Comparison of ENCODE assay signal across 23 mouse cellular contexts in genomic region chr3:146249895-146250294, GRCm38 (mm10). TPM values are rescaled to one million over a fixed set of nuclear protein-coding genes. Genes with fewer than 3 reads are reported as not detected.
A peak's percentile ranks its signal among the peaks of the same experiment; 100 is the strongest.
DNase-seq lines count a peak whose midpoint lies in the region; ATAC-seq and TF ChIP-seq lines count a peak whose summit lies in the region.
"Had no signal": no experiment of that assay in that cellular context is flagged by ENCODE, and none has a peak within 500 bp of the region (broad histone marks: within the 10 kb centered on the region; RNA-seq: fewer than 3 reads in every experiment).

No protein-coding gene starts in this region.

- 50% methylated on average over 8 of the region's 8 CpGs for WGBS in kidney, adult 2 months
- WGBS in liver, adult 2 months: 25% methylated on average over 8 of the region's 8 CpGs
- WGBS in liver, embryonic 11.5 days: 77% methylated on average over 8 of the region's 8 CpGs
- WGBS in liver, embryonic 16.5 days (ENCODE audit: insufficient replicate concordance): 53% methylated on average over 8 of the region's 8 CpGs
- WGBS in liver, postnatal 0 days (ENCODE audit: insufficient replicate concordance): 59% methylated on average over 8 of the region's 8 CpGs
- WGBS in forebrain, embryonic 11.5 days: 88% methylated on average over 8 of the region's 8 CpGs

- no peaks in the 10 kb centered on the region for H3K27me3 ChIP-seq in kidney, adult 2 months (replicated peaks; ENCODE audit: control insufficient read depth, insufficient read depth, low read length)
- no peaks in the 10 kb centered on the region for H3K27me3 ChIP-seq in liver, adult 2 months (ENCODE audit: control insufficient read depth, insufficient read depth, low read length)
- H3K27me3 ChIP-seq in liver, embryonic 11.5 days (replicated peaks; ENCODE audit: control insufficient read depth, insufficient read depth, low read length): no peaks in the 10 kb centered on the region
- H3K27me3 ChIP-seq in liver, embryonic 16.5 days (ENCODE audit: control insufficient read depth, insufficient read depth, low read depth, low read length): no peaks in the 10 kb centered on the region
- no peaks in the 10 kb centered on the region for H3K27me3 ChIP-seq in liver, postnatal 0 days (ENCODE audit: insufficient read depth, low read length)
- H3K27me3 ChIP-seq in forebrain, embryonic 11.5 days (ENCODE audit: control insufficient read depth, insufficient read depth, low read length): no peaks in the 10 kb centered on the region
- H3K27me3 ChIP-seq: embryonic facial prominence, embryonic 12.5 days; forebrain, embryonic 12.5 days had no signal

- TF ChIP-seq CTCF in kidney, adult 2 months (conservative IDR thresholded peaks at IDR 0.05; ENCODE audit: insufficient read depth, insufficient read length, low read depth, low read length): no peak
- TF ChIP-seq CTCF in liver, adult 2 months (IDR thresholded peaks at IDR 0.05; ENCODE audit: low read depth, low read length): no peak
- TF ChIP-seq CTCF in liver, postnatal 0 days (IDR thresholded peaks at IDR 0.05; ENCODE audit: low read depth): no peak

- no peak overlapping the region for H3K4me3 ChIP-seq in kidney, adult 2 months (ENCODE audit: insufficient read depth, low read depth, low read length)
- no peak overlapping the region for H3K4me3 ChIP-seq in liver, adult 2 months (ENCODE audit: insufficient read depth, low read depth, low read length)
- no peak overlapping the region for H3K4me3 ChIP-seq in liver, embryonic 11.5 days (ENCODE audit: low read depth, low read length)
- H3K4me3 ChIP-seq in liver, embryonic 16.5 days (ENCODE audit: low read depth, low read length): no peak overlapping the region
- H3K4me3 ChIP-seq in liver, postnatal 0 days (ENCODE audit: low read depth, low read length): no peak overlapping the region
- H3K4me3 ChIP-seq in forebrain, embryonic 11.5 days (ENCODE audit: low read depth, low read length): no peak overlapping the region
- H3K4me3 ChIP-seq: embryonic facial prominence, embryonic 10.5 days; embryonic facial prominence, embryonic 12.5 days; forebrain, embryonic 12.5 days had no signal

- no peak overlapping the region for H3K9ac ChIP-seq in liver, adult 2 months (ENCODE audit: low read depth, low read length)
- H3K9ac ChIP-seq in liver, embryonic 11.5 days (ENCODE audit: low read depth, low read length): no peak overlapping the region
- H3K9ac ChIP-seq in liver, embryonic 16.5 days (ENCODE audit: low read depth, low read length): no peak overlapping the region
- H3K9ac ChIP-seq in liver, postnatal 0 days (replicated peaks): no peak overlapping the region
- H3K9ac ChIP-seq in forebrain, embryonic 11.5 days (ENCODE audit: low read length): no peak overlapping the region
- H3K9ac ChIP-seq: embryonic facial prominence, embryonic 12.5 days; forebrain, embryonic 12.5 days had no signal

- DNase-seq in kidney, adult 2 months: peak; percentile 63
- no peak for DNase-seq in kidney, postnatal 4 days
- peak; percentile 95 for DNase-seq in liver, adult 2 months (ENCODE audit: extremely low read depth, low read depth, low spot score)
- DNase-seq in liver, embryonic 11.5 days (ENCODE audit: low spot score): no peak
- no peak for DNase-seq in liver, postnatal 0 days
- no peak for DNase-seq in forebrain, embryonic 11.5 days (ENCODE audit: low spot score)
- no peak for DNase-seq in spleen, adult 12 weeks (ENCODE audit: low spot score)
- DNase-seq: adrenal gland, adult 2 months; adrenal gland, postnatal 10 days; adrenal gland, postnatal 25 days; cerebellum, adult 11 months; cerebellum, adult 18-20 months; cerebellum, adult 8-10 months; cerebellum, adult 9-11 months; cerebellum, postnatal 14 days; cerebellum, postnatal 36 days had no signal

- H3K79me2 ChIP-seq in liver, adult 2 months (ENCODE audit: control insufficient read depth, insufficient read depth, low read length): no peaks in the 10 kb centered on the region

- TF ChIP-seq POLR2A in kidney, adult 2 months (IDR thresholded peaks at IDR 0.05; ENCODE audit: low read depth, low read length): no peak
- TF ChIP-seq POLR2A in liver, adult 2 months (IDR thresholded peaks at IDR 0.05; ENCODE audit: extremely low read depth, insufficient read depth, low read length): no peak

- H3K36me3 ChIP-seq in kidney, adult 2 months (ENCODE audit: control insufficient read depth, insufficient read depth, low read length): no peaks in the 10 kb centered on the region
- no peaks in the 10 kb centered on the region for H3K36me3 ChIP-seq in liver, adult 2 months (ENCODE audit: control insufficient read depth, insufficient read depth, low read length)
- no peaks in the 10 kb centered on the region for H3K36me3 ChIP-seq in liver, embryonic 11.5 days (ENCODE audit: control insufficient read depth, insufficient read depth, low read length)
- H3K36me3 ChIP-seq in liver, embryonic 16.5 days (ENCODE audit: control insufficient read depth, insufficient read depth): no peaks in the 10 kb centered on the region
- no peaks in the 10 kb centered on the region for H3K36me3 ChIP-seq in liver, postnatal 0 days (replicated peaks; ENCODE audit: insufficient read depth, low read length)
- no peaks in the 10 kb centered on the region for H3K36me3 ChIP-seq in forebrain, embryonic 11.5 days (ENCODE audit: control insufficient read depth, insufficient read depth, low read length)
- H3K36me3 ChIP-seq: embryonic facial prominence, embryonic 10.5 days; embryonic facial prominence, embryonic 12.5 days; forebrain, embryonic 12.5 days had no signal

- ATAC-seq in liver, embryonic 11.5 days (replicated peaks; ENCODE audit: low FRiP score): no peak
- peak; percentile 30; the same call in 1 of the 2 replicates for ATAC-seq in liver, embryonic 16.5 days (ENCODE audit: low read depth)
- ATAC-seq in liver, postnatal 0 days: peak; percentile 94
- ATAC-seq in forebrain, embryonic 11.5 days (replicated peaks; ENCODE audit: low FRiP score): no peak
- ATAC-seq: forebrain, embryonic 14.5 days; forebrain, embryonic 16.5 days had no signal

- H3K4me1 ChIP-seq in kidney, adult 2 months (ENCODE audit: control insufficient read depth, insufficient read depth, low read length): peaks cover 18% of the 10 kb centered on the region
- H3K4me1 ChIP-seq in liver, adult 2 months (ENCODE audit: control insufficient read depth, insufficient read depth, low read length): peaks cover 14% of the 10 kb centered on the region
- H3K4me1 ChIP-seq in liver, embryonic 11.5 days (replicated peaks; ENCODE audit: control insufficient read depth, insufficient read depth, low read length): no peaks in the 10 kb centered on the region
- H3K4me1 ChIP-seq in liver, embryonic 16.5 days (ENCODE audit: control insufficient read depth, low read depth, low read length): no peaks in the 10 kb centered on the region
- H3K4me1 ChIP-seq in liver, postnatal 0 days (ENCODE audit: insufficient read depth): no peaks in the 10 kb centered on the region
- no peaks in the 10 kb centered on the region for H3K4me1 ChIP-seq in forebrain, embryonic 11.5 days (replicated peaks; ENCODE audit: control insufficient read depth, insufficient read depth, low read length)
- H3K4me1 ChIP-seq: forebrain, embryonic 12.5 days had no signal

- no peak overlapping the region for H3K27ac ChIP-seq in kidney, adult 2 months (ENCODE audit: insufficient read depth, low read depth, low read length)
- no peak overlapping the region for H3K27ac ChIP-seq in liver, adult 2 months (replicated peaks; ENCODE audit: insufficient read depth, low read depth, low read length)
- H3K27ac ChIP-seq in liver, embryonic 11.5 days (ENCODE audit: low read depth, low read length): no peak overlapping the region
- H3K27ac ChIP-seq in liver, embryonic 16.5 days (ENCODE audit: low read length): no peak overlapping the region
- 0 out of 2 replicates have a peak overlapping the region, but pooled peaks have one; percentile 4 for H3K27ac ChIP-seq in liver, postnatal 0 days (ENCODE audit: low read depth)
- no peak overlapping the region for H3K27ac ChIP-seq in forebrain, embryonic 11.5 days (ENCODE audit: low read depth, low read length)
- H3K27ac ChIP-seq: embryonic facial prominence, embryonic 10.5 days; embryonic facial prominence, embryonic 12.5 days; forebrain, embryonic 12.5 days had no signal

- no peaks in the 10 kb centered on the region for H3K9me3 ChIP-seq in liver, embryonic 11.5 days (ENCODE audit: control insufficient read depth, low read length)
- H3K9me3 ChIP-seq in liver, embryonic 16.5 days (replicated peaks; ENCODE audit: control insufficient read depth, low read length): no peaks in the 10 kb centered on the region
- no peaks in the 10 kb centered on the region for H3K9me3 ChIP-seq in liver, postnatal 0 days (ENCODE audit: low read length)
- H3K9me3 ChIP-seq in forebrain, embryonic 11.5 days (ENCODE audit: control insufficient read depth, low read length): no peaks in the 10 kb centered on the region
- H3K9me3 ChIP-seq: embryonic facial prominence, embryonic 10.5 days; embryonic facial prominence, embryonic 12.5 days; forebrain, embryonic 12.5 days had no signal

- H3K4me2 ChIP-seq in liver, embryonic 11.5 days: no peak overlapping the region
- no peak overlapping the region for H3K4me2 ChIP-seq in liver, embryonic 16.5 days (ENCODE audit: low read depth, low read length)
- no peak overlapping the region for H3K4me2 ChIP-seq in liver, postnatal 0 days (ENCODE audit: low read depth, low read length)
- no peak overlapping the region for H3K4me2 ChIP-seq in forebrain, embryonic 11.5 days (ENCODE audit: low read depth, low read length, severe bottlenecking)
- H3K4me2 ChIP-seq: embryonic facial prominence, embryonic 12.5 days; forebrain, embryonic 12.5 days had no signal

- TF ChIP-seq EP300 in liver, postnatal 0 days (IDR thresholded peaks at IDR 0.05; ENCODE audit: low read depth): peak; percentile 47; the same call in 1 of the 2 replicates

RNA-seq across cellular contexts. Expression of gene Lpar3, which starts 29.1 kb away (rescaled TPM):
- polyA plus RNA-seq in kidney, adult 2 months (2012; rRNA removed): 33.7 and 39.8 TPM in 2 replicates
- total RNA-seq in liver, adult 2 months (2014; rRNA removed): 0.09 TPM in 1 of 2 replicates, not detected in the other
- 0.05 TPM in 1 of 2 replicates, not detected in the other for polyA plus RNA-seq in liver, adult 2 months (2012; rRNA removed)
- 0.43 and 0.52 TPM in 2 replicates for polyA plus RNA-seq in liver, embryonic 11.5 days (2014; fragmentation: Nextera tagmentation; extraction: Ambion mirVana)
- polyA plus RNA-seq in liver, embryonic 16.5 days (2015; fragmentation: Nextera tagmentation; extraction: Ambion mirVana): 0.06 TPM in 1 of 2 replicates, not detected in the other
- polyA plus RNA-seq in liver, postnatal 0 days (2015; fragmentation: Nextera tagmentation; extraction: Ambion mirVana): not detected in 2 replicates
- polyA plus RNA-seq in forebrain, embryonic 11.5 days (2014; fragmentation: Nextera tagmentation; extraction: Ambion mirVana): 0.17 and 0.24 TPM in 2 replicates
- total RNA-seq: MEL had no signal

Comparison
In these comparisons a context has a peak if more than half of its experiments do, and no peak if none do; other contexts are left out.
1. DNase-seq: peak in kidney, adult 2 months (single experiment) and liver, adult 2 months (single experiment); none in kidney, postnatal 4 days (0 of 2), liver, embryonic 11.5 days (single experiment), liver, postnatal 0 days (single experiment), forebrain, embryonic 11.5 days (single experiment) and spleen, adult 12 weeks (single experiment).
2. ATAC-seq: peak in liver, embryonic 16.5 days (single experiment) and liver, postnatal 0 days (single experiment); none in liver, embryonic 11.5 days (single experiment) and forebrain, embryonic 11.5 days (single experiment).
3. RNA of gene Lpar3, which starts 29.1 kb away (polyA plus RNA-seq): 33.7 to 39.8 TPM in kidney, adult 2 months; 0.43 to 0.52 TPM in liver, embryonic 11.5 days, 0.17 to 0.24 TPM in forebrain, embryonic 11.5 days, 0.06 TPM in liver, embryonic 16.5 days, 0.05 TPM in liver, adult 2 months and not detected in liver, postnatal 0 days; every median in the first group is over 10 times any median in the second.